Mouse (Mus musculus) testis, adult 2 months (tissue): ENCODE measurements around the gene Rpap2.

Source experiments
- CTCF ChIP-seq: fragments of 200-500 bp; IDR thresholded peaks from 2 replicates; pipeline ENCODE4 v1.5.1; 2012; ENCODE audit warnings: low read depth, mild to moderate bottlenecking, inconsistent platforms, low read length, moderate library complexity; ENCODE audit not compliant: control insufficient read depth, insufficient read depth, insufficient replicate concordance
- POLR2A ChIP-seq: fragments of 200-500 bp; IDR thresholded peaks from 2 replicates; pipeline ENCODE4 v1.6.1; 2012; ENCODE audit warnings: low read depth, mild to moderate bottlenecking, inconsistent platforms, low read length, moderate library complexity; ENCODE audit not compliant: control insufficient read depth

GRCm38 (mm10) chr5:107633651-107634050, 36.5 kb downstream of the Rpap2 start:
- no peak for TF ChIP-seq CTCF
- TF ChIP-seq POLR2A, result no peak
